Mouse (Mus musculus): ENCODE results near the gene Olfr1177-ps.

The Olfr1177-ps gene

GRCm38 (mm10) chr2:88346392-88346791 lies at the start of gene Olfr1177-ps:
Gene Olfr1177-ps, minus strand, starts transcription at chr2:88346492.
- no peak for DNase-seq (ENCODE audit: low spot score)

DNA sequence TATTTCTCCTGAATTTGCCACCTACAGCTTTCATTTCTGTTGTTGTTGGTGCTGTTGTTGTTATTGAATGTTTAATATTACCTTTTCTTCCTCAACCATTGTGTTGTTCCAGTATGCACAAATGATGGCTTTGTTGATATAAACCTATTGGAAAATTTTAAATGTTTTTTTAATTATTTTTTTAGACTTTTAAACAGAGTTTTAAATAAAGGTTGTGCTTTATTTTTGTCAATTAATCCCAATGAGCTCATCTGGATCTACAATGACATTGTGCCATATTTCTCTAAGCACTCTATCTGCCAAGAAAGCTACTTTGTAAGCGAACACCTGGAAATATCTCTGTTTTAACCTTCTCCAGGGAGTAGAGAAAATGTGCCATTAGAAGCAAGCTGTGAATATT lies 40.5 kb upstream of the Olfr1177-ps start, which contains the start of gene Olfr1178:
Gene Olfr1178, plus strand, starts transcription at position 301 of the 400 bp plus-strand sequence.
- DNase-seq (ENCODE audit: low spot score): no peak

DNA sequence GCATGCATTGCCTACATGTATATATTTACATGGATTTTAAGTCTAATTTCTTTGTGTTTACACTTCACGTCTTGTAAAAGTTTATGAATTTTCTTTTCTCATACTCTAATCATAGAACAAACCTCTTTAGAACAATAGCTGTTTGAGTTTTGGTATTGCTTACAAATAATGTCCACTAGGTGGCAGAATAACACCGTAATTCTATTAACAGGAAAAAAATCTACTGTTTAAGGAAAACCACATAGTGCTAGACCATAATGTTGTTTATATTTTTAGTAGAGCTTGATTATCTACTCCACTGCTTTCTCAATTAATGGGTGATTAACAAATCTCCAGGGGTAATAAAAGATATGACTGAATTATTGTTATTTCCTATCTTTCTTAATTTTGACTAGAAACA lies 10.0 kb upstream of the Olfr1177-ps start:
- no peak for DNase-seq (ENCODE audit: low spot score)

DNA sequence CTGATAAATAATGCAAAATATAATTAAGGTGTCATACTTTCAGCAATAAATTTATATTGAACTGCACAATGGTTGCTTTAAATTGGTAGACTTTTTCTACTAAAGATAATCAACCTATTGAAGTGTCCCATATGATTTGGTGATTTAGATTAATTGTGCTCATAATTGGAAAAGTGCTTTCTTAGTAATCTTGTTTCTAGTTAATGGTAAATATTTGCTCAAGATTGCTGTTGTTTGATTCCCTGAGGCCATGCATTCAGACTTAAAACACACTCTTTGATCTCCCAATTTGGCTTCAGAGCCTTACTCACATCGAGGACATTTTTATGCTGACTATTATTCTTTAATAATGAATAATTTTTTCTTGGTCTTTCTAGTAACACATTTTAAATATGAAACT lies 9.9 kb downstream of the Olfr1177-ps start, which contains the start of gene Olfr1176:
Gene Olfr1176, plus strand, starts transcription at position 301 of the 400 bp plus-strand sequence.
- no peak for DNase-seq (ENCODE audit: low spot score)

DNA sequence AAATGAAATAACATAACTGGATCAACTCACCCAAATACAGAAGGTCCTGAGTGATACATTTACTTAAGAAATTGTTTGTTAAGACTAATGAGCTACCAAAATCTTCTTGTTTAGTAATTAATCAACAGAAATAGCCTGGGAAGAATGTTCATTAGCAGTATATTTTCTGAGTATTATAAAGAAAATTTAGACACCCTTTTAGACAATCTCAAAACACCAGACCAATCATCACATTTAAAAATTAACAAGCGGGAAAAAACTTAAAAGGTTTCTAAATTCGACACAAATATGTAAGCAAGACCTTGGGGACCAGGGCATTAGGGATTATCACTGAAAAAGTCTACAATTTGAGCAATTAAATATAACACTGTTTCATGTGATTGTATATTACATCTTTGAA lies 19.2 kb downstream of the Olfr1177-ps start, which contains the start of gene Olfr1175-ps:
Gene Olfr1175-ps, minus strand, starts transcription at position 101 of the 400 bp plus-strand sequence.
- no peak for DNase-seq (ENCODE audit: low spot score)

DNA sequence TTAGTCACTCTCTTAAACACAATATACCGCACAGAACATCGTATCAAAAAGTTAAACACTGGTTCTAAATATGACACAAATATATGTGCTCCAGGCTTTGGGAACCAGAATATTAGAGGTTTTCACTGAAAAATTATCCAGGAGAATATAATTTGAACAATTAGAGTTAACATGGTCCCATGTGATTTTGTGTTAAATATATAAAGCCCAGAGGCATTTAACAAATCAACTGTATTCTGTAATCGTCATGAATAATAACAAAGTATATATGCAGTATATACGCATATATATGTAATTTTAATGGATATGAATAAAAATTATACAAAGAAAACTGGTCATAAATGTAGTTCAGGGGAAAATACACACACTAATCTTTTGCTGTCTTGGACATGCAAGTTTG lies 31.3 kb downstream of the Olfr1177-ps start, which contains the start of gene Olfr1174-ps:
Gene Olfr1174-ps, minus strand, starts transcription at position 101 of the 400 bp plus-strand sequence.
- DNase-seq (ENCODE audit: low spot score): no peak
